Mouse (Mus musculus) thymus, postnatal 0 days (tissue): Measurements from ENCODE around the gene Plac9a. TPM values are rescaled to one million over a fixed set of nuclear protein-coding genes. Genes with fewer than 3 reads are reported as not detected.
"Not testable (repeated sequence)": the region's sequence is repeated elsewhere in the genome, so short reads cannot be mapped to it uniquely, and the experiment has no call there.

Source experiments
- DNase-seq: peaks from one replicate; pipeline ENCODE4 v3.0.0-alpha.2; 2015; ENCODE audit warnings: low spot score
- polyA plus RNA-seq: library from polyadenylated mRNA; unstranded; fragments of >200 nt; fragmentation: Nextera tagmentation; extraction: Ambion mirVana; gene quantifications from 2 replicates; pipeline ENCODE4 v1.2.1, GENCODE M21; 2015

Plac9a gene
- polyA plus RNA-seq: not detected in 2 replicates

DNA sequence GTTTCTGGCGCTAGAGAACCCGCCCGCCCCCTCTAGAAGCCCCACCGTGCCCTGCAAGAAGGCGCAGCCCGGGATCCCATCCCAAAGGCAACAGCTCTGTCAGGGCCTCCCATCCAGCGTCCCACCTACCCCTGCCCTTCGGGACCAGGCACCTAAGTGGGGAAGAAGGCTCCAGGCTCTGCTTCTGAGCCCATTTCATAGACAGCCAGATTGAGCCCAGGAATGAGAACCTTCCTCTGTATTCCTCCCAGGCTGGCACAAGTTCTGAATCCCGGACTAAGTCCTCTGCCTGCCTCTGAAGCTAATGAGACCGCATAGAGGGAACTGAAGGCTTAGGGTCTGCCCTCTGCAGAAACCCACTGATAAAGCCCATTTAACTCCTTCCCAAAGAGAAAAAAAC, at the start of gene Plac9a:
Gene Plac9a (minus strand): TSS at position 101 of the 400 bp plus-strand sequence.
- not testable (repeated sequence) for DNase-seq

DNA sequence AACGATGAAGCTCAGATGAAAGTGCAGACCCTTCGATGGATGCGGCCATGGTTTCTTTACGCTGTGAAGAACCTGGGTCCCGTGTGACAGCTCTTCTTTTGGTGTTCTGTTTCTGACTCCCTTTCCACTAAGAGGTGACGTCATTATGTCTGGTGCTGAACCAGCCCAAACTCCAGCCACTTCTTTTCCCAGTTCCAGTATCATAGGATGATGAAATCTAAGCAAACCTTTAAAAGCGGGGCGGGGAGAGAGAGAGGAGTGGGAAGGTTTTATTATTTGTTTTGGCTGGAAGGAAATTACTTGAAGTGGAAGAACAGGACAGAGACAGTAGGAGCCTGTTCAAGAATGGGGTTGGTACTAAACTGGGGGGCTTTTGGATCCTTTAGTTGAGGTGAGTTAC, 35.1 kb upstream of the Plac9a start, which contains the start of gene Cphx1:
Gene Cphx1 (plus strand): TSS at position 301 of the 400 bp plus-strand sequence.
- not testable (repeated sequence) for DNase-seq

DNA sequence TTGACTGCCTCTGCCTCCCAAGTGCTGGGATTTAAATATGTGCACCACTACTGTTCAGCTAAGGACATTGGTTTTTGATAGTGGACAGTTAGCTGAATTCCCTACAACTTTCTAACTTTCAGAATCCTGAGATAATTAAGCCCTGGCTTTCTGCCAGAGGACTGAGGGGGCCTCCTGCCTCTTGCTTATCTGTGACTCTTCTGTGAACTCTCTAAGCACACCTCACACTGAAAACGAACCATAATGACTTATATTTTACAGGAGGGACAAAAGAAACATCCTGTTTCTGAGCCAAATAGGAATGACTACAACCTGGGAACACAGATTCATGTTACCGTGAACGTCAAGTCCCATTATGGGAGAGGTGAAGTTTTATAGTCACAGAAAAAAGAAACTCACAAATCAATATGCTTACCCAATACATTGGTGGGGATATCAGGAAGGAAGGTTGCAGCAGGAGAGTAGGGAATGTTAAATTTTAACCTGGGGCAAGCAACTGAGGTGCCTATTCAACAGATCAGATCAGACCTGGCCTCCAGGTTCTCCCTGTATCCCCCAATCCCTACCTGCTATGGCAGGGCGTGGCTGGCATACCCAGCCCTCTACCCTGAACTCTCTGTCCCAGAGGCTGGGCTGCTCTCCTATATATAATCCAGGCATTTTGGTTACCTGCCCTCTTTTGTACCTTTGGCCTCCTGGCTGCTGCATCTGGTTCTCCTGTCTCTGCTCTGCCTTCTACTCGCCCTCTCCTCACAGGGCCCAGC, 34.1 kb upstream of the Plac9a start:
- not testable (repeated sequence) for DNase-seq

DNA sequence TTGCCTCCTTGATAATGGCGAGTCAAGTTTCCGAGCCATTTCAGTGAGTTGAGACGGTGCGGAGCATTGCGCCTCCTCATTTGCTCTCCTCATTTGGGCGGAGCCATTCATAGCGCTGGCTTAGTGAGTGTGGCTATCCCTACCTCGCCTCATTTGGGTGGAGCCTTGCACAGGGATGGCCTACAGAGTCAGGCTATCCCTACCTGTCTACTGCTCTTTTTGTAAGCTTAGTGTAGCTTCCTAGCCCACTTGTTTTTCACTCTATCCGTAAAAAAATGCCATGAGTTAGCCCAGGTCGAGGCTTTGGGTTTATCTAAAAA, 24.6 kb upstream of the Plac9a start, which contains the start of gene Tmem254a:
Gene Tmem254a (minus strand): TSS at position 111 of the 320 bp plus-strand sequence.
- not testable (repeated sequence) for DNase-seq

DNA sequence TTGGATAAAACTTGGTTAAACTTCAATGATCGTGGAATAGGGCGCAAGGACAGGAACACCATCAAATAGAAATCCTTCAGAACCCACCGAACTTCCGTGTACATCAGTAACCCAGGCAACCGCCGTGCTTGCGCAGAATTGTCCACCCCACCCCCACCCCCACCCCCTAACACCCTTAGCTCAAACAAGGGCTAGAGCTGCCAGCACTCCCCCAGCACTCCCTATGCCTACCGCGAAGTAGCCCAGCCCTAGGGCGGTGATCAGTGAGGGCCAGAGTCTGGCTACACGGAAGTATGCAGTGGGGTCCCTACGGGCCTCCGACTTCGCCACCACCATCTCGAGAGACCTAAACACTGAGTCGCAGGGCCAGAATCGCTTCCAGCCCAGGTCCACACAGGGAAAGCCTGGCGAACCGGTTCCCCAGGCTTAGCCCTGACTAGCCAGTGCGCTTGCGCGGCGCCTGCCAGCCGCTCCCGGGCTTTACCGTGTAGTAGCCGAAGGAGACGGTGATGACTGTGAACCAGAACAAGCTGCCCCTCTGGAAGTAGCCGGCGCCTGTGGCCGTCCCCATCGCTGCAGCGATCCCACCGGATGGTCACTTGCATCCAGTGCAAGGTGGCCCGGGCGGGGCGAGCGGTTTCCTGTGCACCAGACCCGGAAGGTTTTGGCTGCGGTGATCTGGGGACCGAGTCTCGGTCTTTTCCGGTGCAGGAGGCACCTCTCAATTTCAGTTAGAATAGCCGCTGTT, 24.1 kb upstream of the Plac9a start:
- not testable (repeated sequence) for DNase-seq

DNA sequence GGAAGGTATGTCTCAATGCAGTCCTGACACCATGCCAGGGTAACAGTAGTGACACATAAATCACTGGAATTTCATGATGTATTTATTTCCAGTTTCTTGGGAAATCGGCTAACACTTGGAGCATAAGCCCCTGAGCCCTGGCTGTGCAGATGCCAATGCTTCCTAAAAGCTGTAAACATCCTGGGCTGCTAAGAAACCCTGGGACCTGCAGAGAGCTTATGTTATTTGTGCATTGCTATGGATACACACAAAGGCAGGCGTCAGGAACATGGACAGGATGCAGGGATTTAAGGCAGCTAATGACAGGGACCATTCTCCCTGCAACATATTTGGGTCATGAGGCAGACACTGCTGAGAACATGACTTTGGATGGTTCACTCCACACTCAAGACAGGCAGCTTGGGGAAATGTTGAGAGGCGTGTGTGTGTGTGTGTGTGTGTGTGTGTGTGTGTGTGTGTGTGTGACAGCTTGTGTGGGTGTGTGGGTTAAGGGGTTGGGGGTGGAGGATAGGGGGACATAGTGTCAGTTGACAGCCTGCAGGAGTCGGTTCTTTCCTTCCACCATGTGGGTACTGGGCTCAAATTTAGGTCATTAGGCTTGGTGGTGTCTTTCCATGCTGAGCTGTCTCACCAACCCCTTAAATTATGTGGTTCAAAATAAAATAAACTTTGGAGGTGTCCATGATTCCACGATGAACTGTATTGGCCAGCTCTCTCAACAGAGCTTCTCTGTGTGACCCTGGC, 15.7 kb upstream of the Plac9a start:
- not testable (repeated sequence) for DNase-seq

DNA sequence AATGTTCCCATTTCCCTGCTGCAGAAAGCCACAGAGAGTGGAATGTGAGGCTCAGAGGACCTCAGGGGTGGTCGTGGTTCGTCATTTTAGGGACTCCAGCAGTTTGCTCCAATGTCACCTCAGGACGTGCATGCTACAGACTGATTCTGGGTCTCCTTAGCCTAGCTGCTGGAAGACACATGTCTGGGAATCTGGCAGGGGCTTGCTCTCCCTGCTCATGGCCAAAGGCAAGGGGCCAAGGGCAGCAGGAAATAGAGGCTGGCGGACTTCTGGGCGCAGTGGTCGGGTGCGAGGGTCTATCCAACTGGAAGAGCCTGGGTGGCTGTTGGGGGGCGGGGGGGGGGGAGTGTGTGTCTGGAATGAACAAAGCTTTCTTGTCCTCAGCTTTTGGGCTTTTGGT, 6.1 kb upstream of the Plac9a start:
- not testable (repeated sequence) for DNase-seq

DNA sequence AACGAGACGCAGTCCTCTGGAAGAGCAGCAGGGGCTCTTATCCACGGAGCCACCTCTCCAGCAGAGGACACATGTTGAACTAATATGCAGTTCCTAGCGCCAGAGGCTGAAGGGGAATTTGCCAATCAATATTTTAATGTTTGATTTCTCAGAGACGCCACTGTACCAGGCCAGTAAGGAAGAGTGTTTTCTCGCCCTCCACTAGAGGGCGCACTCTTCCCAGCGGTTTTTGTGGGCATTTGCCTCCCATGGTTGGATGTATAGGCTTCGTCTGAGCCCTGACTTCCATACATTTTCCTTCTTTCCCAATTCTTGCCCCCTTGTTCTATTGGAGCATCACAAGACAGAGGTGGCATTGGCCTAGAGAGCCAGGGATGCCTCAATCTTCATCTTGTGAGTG, 4.4 kb upstream of the Plac9a start:
- not testable (repeated sequence) for DNase-seq

DNA sequence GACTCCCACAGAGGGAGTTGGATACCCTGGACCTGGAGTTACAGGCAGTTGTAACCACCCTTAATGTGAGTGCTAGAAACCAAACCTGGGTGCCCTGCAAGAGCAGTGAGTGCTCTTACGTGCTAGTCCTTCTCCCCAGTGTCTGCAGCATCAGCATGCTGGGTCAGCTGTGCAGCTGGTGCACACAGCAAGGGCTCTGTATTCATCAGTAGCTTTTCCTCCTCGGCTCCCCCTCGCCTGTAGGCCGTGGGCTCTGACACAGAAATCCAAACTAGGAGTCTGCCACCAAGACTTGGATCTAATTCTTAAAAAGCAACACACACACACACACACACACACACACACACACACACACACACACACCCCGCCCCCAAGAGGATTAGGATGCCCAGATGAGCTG, 2.3 kb upstream of the Plac9a start:
- not testable (repeated sequence) for DNase-seq

DNA sequence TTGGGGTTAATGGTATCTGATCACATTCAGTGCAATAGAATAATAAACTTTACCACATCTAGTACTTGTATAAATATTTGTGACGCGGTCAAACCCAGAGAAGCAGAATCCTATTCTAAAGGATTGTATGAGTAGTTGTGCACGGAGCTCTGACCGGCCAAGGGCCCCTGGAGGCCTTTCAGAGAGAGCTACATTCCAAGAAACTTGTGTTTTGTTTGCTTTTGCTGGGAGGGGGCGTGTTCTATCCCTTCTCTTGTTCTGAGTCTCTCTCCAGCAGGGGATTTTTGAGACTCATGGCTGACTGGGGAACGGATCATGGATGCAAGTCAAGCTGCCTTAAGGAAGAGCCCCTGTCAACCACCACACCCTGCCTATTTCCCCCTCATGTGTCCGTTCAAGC, 7.2 kb downstream of the Plac9a start:
- DNase-seq: not testable (repeated sequence)

DNA sequence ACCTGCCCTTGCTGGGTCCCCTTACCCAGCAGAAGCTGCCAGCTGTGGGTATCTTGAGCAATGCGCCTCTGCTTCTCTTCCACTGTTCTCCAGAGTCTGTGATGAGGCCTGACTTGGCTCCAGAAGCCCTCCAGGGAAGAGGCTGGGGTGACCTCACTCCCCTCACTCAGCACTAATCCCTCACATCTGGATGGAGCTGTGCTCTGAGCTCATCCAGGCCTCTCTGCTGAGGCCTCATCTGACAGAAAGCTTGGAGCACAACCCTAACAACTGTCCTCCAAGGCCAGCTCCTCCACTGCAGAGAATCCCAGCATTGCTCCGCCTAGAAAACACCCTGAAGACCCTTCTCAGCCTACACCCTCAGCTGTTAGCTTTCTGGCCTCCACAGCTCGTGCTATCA, 8.3 kb downstream of the Plac9a start:
- DNase-seq: not testable (repeated sequence)

DNA sequence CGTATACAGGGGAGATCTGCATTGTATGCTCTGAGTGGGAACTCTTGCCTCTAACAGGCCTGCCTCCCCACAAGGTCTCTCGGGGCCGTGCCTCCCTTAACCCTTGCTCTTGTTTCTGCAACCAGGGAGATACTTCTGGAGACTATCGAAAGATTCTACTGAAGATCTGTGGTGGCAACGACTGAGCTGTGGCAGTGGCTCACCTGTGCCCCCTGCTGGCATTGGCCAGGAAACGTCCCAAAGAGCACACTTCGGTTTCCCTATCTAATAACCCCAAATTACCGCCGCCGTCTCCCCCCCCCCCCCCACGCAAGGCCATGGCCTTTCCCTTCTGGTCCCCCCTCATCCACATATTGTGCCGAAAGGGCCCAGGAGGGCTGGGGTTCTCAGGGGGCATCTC, 17.0 kb downstream of the Plac9a start:
- not testable (repeated sequence) for DNase-seq

DNA sequence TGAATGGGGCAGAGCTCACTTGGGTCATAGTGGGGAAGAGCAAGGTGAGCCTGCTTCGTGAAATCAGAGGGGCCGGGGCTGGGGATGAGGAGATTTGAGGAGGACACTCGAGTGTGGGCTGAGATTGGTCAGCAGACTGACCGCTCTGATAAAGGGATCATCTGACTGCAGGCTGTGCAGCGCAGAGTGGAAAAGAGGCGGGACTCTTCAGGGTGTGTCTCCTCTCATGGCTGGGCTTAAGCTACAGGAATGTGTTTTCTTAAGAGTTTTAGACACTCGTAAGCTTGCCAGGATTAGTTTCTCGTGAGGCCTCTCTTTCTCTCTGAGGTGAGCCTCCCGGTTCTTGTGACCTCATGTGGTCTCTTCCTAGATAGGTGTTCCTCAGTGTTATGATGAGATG, 21.1 kb downstream of the Plac9a start:
- DNase-seq: not testable (repeated sequence)

DNA sequence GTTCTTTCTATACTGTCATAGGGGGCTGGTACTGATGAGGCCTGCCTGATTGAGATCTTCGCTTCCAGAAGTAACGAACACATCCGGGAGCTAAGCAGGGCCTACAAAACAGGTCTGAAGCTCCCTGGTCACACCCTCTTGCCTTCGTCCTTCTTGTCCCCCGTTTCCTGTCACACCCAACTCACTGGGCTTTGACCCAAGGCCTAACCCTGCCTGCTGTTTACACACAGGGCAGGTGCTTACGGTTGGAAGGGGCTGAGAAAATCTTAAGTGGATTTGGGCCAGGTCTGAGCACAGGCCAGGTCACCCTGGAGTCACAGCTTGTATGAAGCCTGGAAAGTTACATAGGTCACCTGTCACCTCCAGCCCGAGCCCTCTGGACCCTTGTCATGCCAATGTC, 26.3 kb downstream of the Plac9a start:
- DNase-seq: not testable (repeated sequence)

DNA sequence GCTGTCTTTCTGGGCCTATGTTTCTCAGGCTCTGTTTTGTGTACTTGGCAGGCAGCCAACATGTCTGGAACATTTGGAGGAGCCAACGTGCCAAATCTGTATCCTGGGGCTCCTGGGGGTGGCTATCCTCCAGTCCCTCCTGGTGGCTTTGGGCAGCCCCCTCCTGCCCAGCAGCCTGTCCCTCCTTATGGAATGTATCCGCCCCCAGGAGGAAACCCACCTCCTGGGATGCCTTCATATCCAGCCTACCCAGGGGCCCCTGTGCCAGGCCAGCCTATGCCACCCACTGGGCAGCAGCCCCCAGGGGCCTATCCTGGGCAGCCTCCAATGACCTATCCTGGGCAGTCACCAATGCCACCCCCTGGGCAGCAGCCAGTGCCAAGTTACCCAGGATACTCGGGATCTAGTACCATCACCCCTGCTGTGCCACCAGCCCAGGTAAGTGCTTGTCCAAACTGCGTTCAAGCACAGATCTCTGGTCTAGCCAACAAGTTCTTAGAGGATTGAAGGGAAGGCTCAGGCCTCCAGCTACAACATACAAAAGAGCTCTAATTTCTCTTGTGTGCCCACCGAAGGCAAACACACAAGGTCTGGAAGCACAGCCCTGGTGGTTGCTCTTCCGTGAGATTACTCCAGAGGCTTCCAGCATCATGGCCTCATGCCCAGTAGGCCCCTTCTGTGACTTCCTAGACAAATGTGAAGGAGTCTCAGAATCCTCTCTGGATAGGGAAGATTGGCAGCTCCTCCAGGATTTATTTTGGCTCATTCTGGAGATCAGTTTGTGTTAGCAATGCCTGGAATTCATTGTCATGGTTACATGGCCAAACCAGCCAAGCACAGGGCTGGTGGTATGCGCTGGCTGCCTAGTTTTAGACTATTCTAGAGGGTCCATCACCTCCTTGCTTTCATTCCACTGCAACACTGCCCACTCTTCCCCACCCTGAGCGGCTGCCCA, 30.2 kb downstream of the Plac9a start:
- DNase-seq: no peak

DNA sequence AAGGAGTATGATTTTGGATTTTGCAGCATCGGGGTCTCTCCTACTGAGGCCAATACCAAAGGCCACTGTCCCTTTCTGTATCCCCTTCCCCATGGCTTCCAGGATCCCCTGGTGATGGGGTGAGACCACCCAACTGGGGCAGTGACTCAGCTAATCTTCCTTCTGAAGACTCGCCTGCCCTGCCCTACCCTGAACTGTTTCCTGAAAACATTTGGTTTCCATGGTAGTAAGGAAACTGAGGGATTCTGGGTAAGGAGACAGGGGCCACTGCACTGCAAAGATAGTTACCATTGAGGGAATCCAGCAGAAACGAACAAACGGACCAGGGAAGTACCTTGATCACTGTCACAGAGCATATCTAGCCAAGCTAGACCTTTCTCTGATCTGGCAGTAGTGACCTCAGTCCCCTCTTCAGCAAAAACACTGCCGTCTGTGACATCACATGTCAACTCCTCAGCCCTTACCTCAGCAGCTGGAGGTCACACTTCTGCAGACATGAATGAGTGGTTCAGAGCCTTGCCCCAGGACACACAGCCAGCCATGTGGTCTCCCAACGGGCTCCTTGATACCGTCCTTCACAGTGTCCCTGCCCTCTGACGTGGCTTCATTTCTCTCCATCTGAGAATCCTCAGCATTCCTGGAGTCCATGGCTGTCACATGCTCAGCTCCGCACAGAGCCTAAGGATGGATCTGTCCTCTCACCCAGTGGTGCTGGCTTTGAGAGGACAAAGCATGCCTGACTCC, 33.6 kb downstream of the Plac9a start:
- no peak for DNase-seq

DNA sequence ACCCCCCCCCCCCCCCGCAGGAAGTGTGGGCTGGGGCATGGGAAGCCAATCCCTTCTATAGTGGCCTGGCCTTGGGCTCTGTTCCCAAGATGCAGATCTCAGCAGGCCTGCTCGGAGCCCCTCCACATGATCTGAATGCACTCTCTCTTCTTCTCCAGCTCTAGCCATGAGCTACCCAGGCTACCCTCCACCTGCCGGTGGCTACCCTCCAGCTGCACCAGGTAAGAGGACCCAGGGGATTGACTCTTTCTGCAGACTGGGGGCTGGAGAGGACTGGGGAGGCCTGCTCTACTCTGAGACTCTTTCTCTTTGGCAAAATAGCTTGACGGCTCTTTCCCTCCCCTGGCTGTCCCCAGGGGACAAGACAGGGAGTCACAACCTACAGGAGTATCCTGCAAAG, 34.2 kb downstream of the Plac9a start:
- DNase-seq: no peak

DNA sequence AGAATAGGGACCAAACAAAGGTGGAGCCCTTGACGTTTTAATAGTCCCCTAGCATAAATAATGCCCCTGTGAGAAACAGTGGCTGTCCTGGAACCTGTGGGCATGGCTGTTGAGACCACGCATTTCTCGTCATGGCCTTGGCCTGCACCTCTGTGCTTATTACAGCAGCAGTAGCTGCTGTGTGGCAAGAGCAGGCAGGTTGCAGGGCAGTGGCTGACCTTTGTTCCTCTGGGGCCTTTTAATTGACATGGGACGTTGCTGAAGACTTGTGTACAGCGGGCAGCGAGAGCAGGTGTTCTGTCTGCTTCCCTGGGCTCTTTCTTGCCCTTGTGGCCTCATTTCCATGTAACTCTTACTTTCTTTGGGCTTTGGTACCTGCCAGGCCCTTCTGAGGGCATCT, 35.1 kb downstream of the Plac9a start:
- DNase-seq: no peak

DNA sequence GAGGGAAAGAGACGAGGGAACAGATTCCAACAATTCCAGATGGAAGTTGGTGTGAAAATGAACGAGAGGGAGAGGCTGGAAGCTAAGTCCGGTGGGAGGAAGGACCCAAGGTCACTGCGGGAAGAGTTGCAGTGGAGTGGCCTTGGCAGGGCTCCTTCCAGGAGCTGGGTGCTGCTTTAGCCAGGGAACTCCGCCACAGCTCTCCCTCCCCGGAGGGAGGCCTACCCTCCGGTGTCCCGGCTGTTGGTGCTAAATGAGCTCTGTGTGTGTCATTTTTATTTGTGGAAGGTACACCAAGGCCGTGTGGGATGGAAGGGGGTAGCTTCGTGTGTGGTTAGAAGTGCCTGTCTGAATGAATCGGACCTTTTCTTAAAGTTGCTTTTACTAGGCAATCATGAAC, 36.1 kb downstream of the Plac9a start:
- DNase-seq: no peak

DNA sequence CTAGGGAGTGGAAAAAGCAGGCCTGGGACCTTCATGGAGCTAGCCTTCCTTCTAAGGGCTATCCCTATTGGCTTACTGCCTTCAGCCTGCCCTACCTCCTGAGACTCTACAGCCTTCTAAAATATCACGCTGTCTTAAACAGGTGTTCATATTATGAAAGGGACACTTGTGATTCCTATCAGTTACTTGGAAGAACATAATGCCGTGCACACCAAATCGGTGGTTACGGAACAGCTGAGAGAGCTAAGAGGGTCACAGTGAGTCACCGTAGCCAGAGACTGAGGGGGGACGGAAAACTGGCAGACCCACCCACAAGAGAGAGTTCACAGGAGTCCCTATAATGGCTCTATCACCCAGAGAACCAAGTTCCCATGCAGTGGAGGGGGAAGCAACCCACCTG, 36.5 kb downstream of the Plac9a start:
- DNase-seq: no peak
